Mouse (Mus musculus) hindbrain, embryonic 14.5 days (tissue): ENCODE measurements around the gene Prdx5. TPM values are rescaled to one million over a fixed set of nuclear protein-coding genes. Genes with fewer than 3 reads are reported as not detected.
"Not testable (repeated sequence)": the region's sequence is repeated elsewhere in the genome, so short reads cannot be mapped to it uniquely, and the experiment has no call there.

ENCODE experiments used
- ATAC-seq: fragments of 200-750 bp; cut with Nextera tagmentation; 2 replicates; pipeline ENCODE4 v1.8.0; 2017; ENCODE audit warnings: moderate number of reproducible peaks, mild to moderate bottlenecking, moderate TSS enrichment, moderate library complexity; ENCODE audit not compliant: low FRiP score
- DNase-seq: peaks from one replicate; pipeline ENCODE4 v3.0.0-alpha.2; 2015; ENCODE audit warnings: low spot score
- H3K27ac ChIP-seq: fragments of 300-500 bp; sonication (generic); 2 replicates; pipeline ENCODE4 v1.5.1; 2014; ENCODE audit warnings: mild to moderate bottlenecking, moderate library complexity
- H3K27me3 ChIP-seq: fragments of 300-500 bp; sonication (generic); 2 replicates; pipeline ENCODE4 v1.6.1; 2014; ENCODE audit warnings: mild to moderate bottlenecking, low read length, mixed read lengths; ENCODE audit not compliant: control insufficient read depth, insufficient read depth
- H3K36me3 ChIP-seq: fragments of 300-500 bp; sonication (generic); replicated peaks from 2 replicates; pipeline ENCODE4 v1.6.1; 2014; ENCODE audit not compliant: control insufficient read depth, insufficient read depth
- H3K4me1 ChIP-seq: fragments of 300-500 bp; sonication (generic); replicated peaks from 2 replicates; pipeline ENCODE4 v1.6.1; 2014; ENCODE audit warnings: antibody characterized with exemption, low read length, mixed read lengths; ENCODE audit not compliant: control insufficient read depth, insufficient read depth
- H3K4me2 ChIP-seq: fragments of 300-500 bp; sonication (generic); replicated peaks from 2 replicates; pipeline ENCODE4 v1.6.1; 2014; ENCODE audit warnings: mild to moderate bottlenecking, moderate library complexity
- H3K4me3 ChIP-seq: fragments of 300-500 bp; sonication (generic); replicated peaks from 2 replicates; pipeline ENCODE4 v1.5.1; 2014; ENCODE audit warnings: mild to moderate bottlenecking, low read length
- H3K9ac ChIP-seq: fragments of 300-500 bp; sonication (generic); 2 replicates; pipeline ENCODE4 v1.6.1; 2014
- H3K9me3 ChIP-seq: fragments of 300-500 bp; sonication (generic); 2 replicates; pipeline ENCODE4 v1.6.1; 2016; ENCODE audit warnings: low read length; ENCODE audit not compliant: control insufficient read depth
- WGBS: fragments of 180-500 bp; shearing (Covaris S2); extraction: QIAGEN DNeasy Blood & Tissue Kit; methylation state at CpG from one replicate; pipeline ENCODE4 v1.1.7; 2014; 5-methylcytosine and 5-hydroxymethylcytosine counted together
- polyA plus RNA-seq: library from polyadenylated mRNA; unstranded; fragments of >200 nt; fragmentation: Nextera tagmentation; extraction: Ambion mirVana; gene quantifications from 2 replicates; pipeline ENCODE4 v1.2.1, GENCODE M21; 2014

Prdx5 gene
- polyA plus RNA-seq, 1 experiment from 2014 or later: 291 TPM

DNA sequence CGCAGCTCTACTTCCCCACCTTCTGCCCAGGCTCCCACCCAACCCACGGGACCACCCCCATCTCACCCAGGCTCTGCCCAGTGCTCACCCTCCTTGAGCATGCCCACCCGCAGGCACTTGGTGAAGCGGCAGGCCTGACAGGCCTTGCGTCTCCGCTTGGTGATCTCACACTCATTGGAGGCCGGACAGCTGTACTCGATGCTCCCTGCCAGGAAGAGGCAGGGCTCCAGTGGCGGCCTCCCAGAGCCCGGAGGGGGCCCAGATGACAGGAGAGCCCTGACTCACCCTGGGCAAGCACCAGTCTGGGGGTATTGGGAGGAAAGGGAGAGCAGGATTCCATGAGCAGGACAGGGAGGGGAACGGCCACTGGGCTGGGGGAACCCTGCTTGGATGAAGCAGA lies 4.1 kb upstream of the Prdx5 start:
- Histone ChIP-seq H3K27ac (no peak overlapping the region), H3K9me3 (no peaks in the 10 kb centered on the region), H3K9ac (no peak overlapping the region), H3K4me3 (no peak overlapping the region), H3K36me3 (peaks cover 34% of the 10 kb centered on the region), H3K27me3 (no peaks in the 10 kb centered on the region), H3K4me1 (peaks cover 10% of the 10 kb centered on the region; the same call in 1 of the 2 replicates), H3K4me2 (no peak overlapping the region)
- 89% methylated on average over 11 of the region's 11 CpGs for WGBS
- ATAC-seq (no peak), DNase-seq (no peak)

DNA sequence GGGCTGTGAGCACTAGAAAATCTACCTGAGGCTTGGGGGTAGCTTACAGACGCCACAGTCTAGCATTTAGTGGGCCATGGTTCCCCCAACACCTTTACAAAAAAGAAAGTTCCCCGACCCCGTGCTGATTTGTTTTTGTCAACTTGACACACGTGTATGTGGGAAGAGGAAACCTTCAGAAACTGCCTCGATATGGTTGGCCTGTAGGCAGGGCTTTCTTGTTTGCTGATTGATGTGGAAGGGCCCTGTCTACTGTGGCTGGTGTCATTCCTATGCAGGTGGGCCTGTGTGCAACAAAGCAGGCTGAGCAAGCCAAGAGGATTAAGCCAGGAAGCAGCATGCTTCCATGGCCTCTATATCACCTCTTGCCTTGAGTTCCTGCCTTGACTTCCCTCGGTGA lies 3.1 kb upstream of the Prdx5 start:
- H3K27me3 ChIP-seq: no peaks in the 10 kb centered on the region
- no peaks in the 10 kb centered on the region for H3K9me3 ChIP-seq
- H3K4me3 ChIP-seq: no peak overlapping the region
- ATAC-seq (no peak), DNase-seq (no peak)
- WGBS: 89% methylated on average over 6 of the region's 6 CpGs
- no peak overlapping the region for H3K4me2 ChIP-seq
- H3K27ac ChIP-seq: no peak overlapping the region
- peaks cover 19% of the 10 kb centered on the region for H3K4me1 ChIP-seq
- no peak overlapping the region for H3K9ac ChIP-seq
- H3K36me3 ChIP-seq: peaks cover 34% of the 10 kb centered on the region

DNA sequence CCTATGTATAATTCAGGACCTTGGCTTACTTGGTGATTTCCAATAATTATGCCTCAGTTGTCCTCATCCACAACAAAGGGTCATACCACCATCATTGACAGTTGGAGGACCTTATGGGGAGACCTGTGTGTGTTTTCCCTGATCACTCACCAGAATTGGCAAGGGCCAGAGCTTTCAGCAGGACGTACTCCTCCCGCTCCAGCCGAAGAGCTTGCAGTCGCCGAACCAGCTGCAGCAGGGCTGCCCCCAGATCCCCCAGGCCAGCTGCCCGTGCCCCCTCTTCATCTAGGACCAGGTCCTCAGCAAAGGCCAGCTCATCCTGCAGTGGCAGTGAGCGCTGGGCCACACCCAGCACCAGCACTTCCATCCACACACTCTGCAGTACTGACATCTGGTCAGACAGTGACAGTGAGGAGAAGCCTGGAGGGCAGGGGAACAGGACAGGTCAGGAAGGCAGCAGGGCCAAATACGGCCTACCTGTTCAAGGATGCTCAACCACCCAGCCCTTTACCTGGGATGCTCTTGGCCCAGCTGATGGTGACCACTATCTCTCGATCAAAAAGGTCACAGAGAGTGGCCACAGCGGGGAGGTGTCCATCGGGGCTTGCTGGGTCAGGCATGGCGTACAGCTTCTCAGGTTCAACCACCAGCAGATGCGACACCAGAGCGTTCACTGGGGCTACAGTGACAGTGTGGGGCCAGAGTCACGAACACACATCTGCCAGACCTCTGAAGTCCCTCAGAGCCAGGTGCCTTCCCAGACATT lies 2.5 kb upstream of the Prdx5 start:
- peaks cover 35% of the 10 kb centered on the region for H3K36me3 ChIP-seq
- no peak overlapping the region for H3K4me3 ChIP-seq
- no peaks in the 10 kb centered on the region for H3K9me3 ChIP-seq
- H3K27ac ChIP-seq: no peak overlapping the region
- DNase-seq (no peak), ATAC-seq (no peak)
- no peak overlapping the region for H3K4me2 ChIP-seq
- H3K9ac ChIP-seq: no peak overlapping the region
- WGBS: 96% methylated on average over 15 of the region's 15 CpGs
- no peaks in the 10 kb centered on the region for H3K27me3 ChIP-seq
- H3K4me1 ChIP-seq: peaks cover 25% of the 10 kb centered on the region

DNA sequence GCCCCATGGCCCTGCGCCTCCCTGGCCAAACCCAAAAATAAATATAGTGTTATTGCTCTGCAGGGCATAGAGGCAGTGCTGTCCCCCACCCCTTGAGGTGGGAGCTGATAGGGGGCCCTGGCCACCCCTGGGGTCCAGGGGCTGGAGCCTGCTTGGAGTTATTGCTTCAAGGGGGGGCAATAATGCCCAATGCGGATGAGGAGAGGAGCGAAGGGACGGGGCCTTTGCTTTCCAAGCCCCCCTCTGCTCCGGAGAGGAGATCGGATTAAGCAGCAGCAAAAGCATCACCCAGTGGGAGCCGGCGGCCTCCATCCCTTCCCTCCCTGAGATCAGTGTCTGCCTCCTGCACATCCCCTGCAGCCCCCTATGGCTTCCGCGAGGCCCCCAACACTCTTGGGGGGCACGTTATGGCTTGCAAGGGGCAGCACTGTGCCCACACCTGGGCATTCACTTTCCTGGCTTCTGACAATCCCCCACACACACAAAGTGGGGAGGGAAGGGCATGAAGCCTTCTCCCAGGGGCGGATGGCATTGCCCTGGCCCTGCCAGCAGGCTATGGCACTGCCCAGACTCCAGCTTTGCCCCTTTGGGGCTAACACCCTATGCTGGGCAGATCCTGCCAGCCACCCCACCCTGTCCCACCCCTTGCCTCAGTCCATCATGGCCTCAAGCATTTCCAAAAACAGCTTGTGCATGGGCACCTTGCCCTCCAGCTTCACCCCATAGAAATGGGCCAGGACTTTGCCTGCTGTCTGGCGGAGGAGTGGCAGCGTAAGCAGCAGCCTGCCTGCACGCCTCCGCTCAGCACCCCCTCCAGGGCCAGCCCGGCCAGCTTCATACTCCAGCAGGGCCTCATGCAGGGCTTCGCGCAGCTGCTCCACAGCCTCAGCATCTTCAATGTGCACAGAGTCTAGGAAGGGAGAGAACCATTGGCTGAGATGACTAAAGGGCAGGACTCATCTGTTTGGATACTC lies 1.5 kb upstream of the Prdx5 start:
- ATAC-seq (no peak), DNase-seq (no peak)
- H3K4me2 ChIP-seq: peak overlapping the region; percentile 94
- H3K9me3 ChIP-seq: no peaks in the 10 kb centered on the region
- H3K4me1 ChIP-seq: peaks cover 27% of the 10 kb centered on the region
- H3K27me3 ChIP-seq: no peaks in the 10 kb centered on the region
- WGBS: 86% methylated on average over 19 of the region's 19 CpGs
- H3K9ac ChIP-seq: no peak overlapping the region
- no peak overlapping the region for H3K27ac ChIP-seq
- H3K4me3 ChIP-seq: no peak overlapping the region
- H3K36me3 ChIP-seq: peaks cover 45% of the 10 kb centered on the region

DNA sequence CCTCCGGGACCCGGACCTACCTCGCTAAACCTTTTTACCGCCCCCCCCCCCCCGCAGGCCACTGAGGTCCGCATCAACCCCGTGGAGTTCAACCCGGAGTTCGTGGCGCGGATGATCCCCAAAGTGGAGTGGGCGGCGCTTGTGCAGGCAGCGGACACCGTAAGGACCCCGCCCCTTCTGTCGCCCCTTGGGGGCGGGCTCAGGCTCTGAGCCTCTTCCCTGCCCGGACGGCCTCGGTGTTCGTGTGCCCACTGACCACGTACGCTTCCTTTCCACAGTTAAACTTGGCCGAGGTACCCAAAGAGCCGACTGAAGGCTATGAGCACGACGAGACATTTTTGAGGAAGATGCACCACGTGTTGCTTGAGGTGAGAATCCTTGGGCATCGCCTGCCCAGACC lies 400 bp upstream of the Prdx5 start:
- H3K4me3 ChIP-seq: peak overlapping the region; percentile 71
- H3K36me3 ChIP-seq: peaks cover 55% of the 10 kb centered on the region
- H3K4me1 ChIP-seq: peaks cover 27% of the 10 kb centered on the region
- H3K27me3 ChIP-seq, H3K9me3 ChIP-seq, ATAC-seq, DNase-seq: not testable (repeated sequence)
- under 1% methylated on average over 28 of the region's 30 CpGs for WGBS
- H3K27ac ChIP-seq: peak overlapping the region; percentile 97
- peak overlapping the region; percentile 83 for H3K9ac ChIP-seq
- H3K4me2 ChIP-seq: peak overlapping the region; percentile 94

DNA sequence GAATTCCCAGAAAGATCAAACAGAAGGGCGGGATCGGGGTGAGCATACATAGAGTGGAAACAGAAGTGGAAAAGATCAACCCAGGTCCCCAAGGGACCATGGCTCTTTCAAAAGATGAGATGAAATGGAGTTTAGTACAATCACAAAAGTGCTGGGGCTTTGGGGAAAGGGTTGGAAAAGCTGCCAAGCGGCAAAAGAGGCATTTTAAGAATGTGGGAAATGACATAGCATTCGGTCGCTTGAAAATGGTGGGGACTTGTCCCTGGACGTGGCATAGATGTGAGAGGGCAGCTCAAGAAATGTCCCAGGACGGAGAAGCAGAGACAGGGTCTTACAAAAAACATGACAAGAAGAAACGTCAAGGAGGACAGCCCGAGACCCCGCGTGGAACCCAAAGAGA lies 885 bp downstream of the Prdx5 start:
- H3K36me3 ChIP-seq: peaks cover 65% of the 10 kb centered on the region

DNA sequence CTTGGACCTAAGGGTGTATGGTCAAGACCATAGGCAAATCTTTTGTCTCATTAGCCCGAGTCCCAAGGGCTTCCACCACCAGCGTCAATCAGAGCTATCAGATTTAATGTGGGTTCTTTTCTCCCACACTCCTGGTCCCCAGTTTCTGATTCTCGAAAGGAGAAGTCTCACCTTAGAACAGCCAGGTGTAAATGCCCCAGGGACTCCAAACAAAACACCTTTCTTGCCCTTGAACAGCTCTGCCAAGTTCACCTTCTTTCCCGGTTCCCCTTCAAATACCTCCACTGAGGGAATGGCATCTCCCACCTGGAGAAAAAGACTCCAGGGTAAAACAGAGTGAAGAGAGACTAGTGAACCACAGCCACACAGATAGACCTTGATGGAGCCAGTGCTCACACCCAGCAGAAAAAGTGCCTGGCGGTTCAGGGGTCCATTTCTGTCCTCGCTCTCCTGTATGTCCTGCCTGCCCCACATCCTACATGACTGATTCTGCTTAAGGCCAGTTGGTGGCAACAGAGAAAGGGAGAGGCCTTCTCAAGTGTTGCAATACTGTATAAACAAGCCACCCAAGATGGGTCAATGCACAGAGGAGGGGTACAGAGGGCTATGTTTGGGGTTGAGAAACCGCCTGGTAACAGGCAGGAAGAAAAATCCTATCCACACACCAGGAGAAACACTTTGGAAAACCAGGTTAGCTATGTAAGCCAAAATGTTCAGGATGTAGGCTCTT lies 1.9 kb downstream of the Prdx5 start:
- peak overlapping the region; percentile 71 for H3K4me3 ChIP-seq
- H3K4me1 ChIP-seq: peaks cover 27% of the 10 kb centered on the region
- peak overlapping the region; percentile 83; the same call in 1 of the 2 replicates for H3K9ac ChIP-seq
- H3K36me3 ChIP-seq: peaks cover 55% of the 10 kb centered on the region
- H3K9me3 ChIP-seq: no peaks in the 10 kb centered on the region
- ATAC-seq: no peak
- H3K27ac ChIP-seq: no peak overlapping the region
- no peaks in the 10 kb centered on the region for H3K27me3 ChIP-seq
- 89% methylated on average over 7 of the region's 7 CpGs for WGBS
- H3K4me2 ChIP-seq: peak overlapping the region; percentile 94
- no peak for DNase-seq

More for the DNA sequence above, 885 bp downstream of the Prdx5 start:
- H3K27ac ChIP-seq: peak overlapping the region; percentile 97
- H3K4me3 ChIP-seq: peak overlapping the region; percentile 71
- no peak for ATAC-seq
- H3K27me3 ChIP-seq: no peaks in the 10 kb centered on the region
- no peaks in the 10 kb centered on the region for H3K9me3 ChIP-seq
- no peak for DNase-seq
- peak overlapping the region; percentile 83 for H3K9ac ChIP-seq
- 9% methylated on average over 11 of the region's 11 CpGs for WGBS
- peak overlapping the region; percentile 94 for H3K4me2 ChIP-seq
- H3K4me1 ChIP-seq: peaks cover 27% of the 10 kb centered on the region

DNA sequence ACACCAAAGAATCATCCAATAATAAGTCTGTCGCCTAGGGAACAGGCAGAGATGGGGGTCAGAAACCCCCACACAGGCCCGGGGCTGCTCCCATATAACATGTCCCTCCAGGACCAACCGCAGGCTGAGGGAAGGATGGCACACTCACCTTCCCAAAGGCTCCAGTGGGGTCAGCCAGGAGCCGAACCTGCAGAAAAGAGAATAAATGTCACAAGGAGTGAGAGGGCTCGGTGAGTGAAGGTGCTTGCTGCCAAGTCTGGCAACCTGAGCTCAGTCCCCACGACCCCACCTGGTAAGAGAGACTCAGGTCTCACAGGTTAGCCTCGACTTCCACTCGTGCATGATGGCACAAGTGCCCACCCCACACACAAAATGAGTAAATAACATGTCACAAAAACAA lies 2.8 kb downstream of the Prdx5 start:
- Histone ChIP-seq H3K27me3 (no peaks in the 10 kb centered on the region), H3K4me3 (no peak overlapping the region), H3K4me2 (no peak overlapping the region), H3K9me3 (no peaks in the 10 kb centered on the region), H3K27ac (no peak overlapping the region), H3K36me3 (peaks cover 47% of the 10 kb centered on the region), H3K4me1 (peaks cover 27% of the 10 kb centered on the region), H3K9ac (no peak overlapping the region)
- WGBS: 91% methylated on average over 8 of the region's 8 CpGs
- DNase-seq: no peak
- ATAC-seq: no peak

DNA sequence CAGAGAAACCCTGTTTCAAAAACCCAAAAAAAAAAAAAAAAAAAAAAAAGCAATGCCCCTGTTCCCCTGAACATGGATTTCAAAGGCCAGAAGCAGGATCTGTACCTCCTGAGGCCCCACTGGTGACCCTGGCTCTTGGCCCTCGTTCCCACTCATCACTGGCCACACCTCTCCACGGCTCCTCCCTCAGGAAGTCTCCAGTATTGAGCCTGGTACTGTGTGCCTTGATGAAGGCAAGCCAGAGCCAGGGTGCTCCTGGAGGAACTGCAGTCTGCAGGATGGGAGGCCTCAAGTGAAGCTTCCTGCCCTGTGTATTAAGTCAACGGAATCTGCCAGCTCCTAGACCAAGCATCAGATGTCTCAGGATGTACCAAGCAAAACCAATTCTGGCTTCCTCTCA lies 3.7 kb downstream of the Prdx5 start:
- ATAC-seq: no peak

More for the DNA sequence above, 3.7 kb downstream of the Prdx5 start:
- no peak for DNase-seq
- 90% methylated on average over 3 of the region's 3 CpGs for WGBS
- H3K9me3 ChIP-seq: no peaks in the 10 kb centered on the region
- H3K4me3 ChIP-seq: no peak overlapping the region
- H3K27me3 ChIP-seq: no peaks in the 10 kb centered on the region
- H3K4me2 ChIP-seq: no peak overlapping the region
- H3K36me3 ChIP-seq: peaks cover 38% of the 10 kb centered on the region
- peaks cover 21% of the 10 kb centered on the region for H3K4me1 ChIP-seq
- H3K27ac ChIP-seq: no peak overlapping the region
- no peak overlapping the region for H3K9ac ChIP-seq
